Mouse (Mus musculus): Measurements from ENCODE around the gene Rdh9. TPM values are rescaled to one million over a fixed set of nuclear protein-coding genes. Genes with fewer than 3 reads are reported as not detected.
A peak's percentile ranks its signal among the peaks of the same experiment; 100 is the strongest.
"Not testable (repeated sequence)": the region's sequence is repeated elsewhere in the genome, so short reads cannot be mapped to it uniquely, and the experiment has no call there.

The Rdh9 gene
- polyA plus RNA-seq, 1 experiment from 2014 or later, result not detected

GRCm38 (mm10) chr10:127751548-127751947 is 24.6 kb upstream of the Rdh9 start, which contains the start of gene Gpr182:
TSS of gene Gpr182 (minus strand) at chr10:127751732.
- 32% methylated on average over 8 of the region's 8 CpGs for WGBS (ENCODE audit: insufficient replicate concordance)
- Histone ChIP-seq H3K9ac (ENCODE audit: low read depth, low read length) (no peak within 1 kb of the TSS), H3K27me3 (ENCODE audit: control insufficient read depth, insufficient read depth, low read depth, low read length) (no peaks in the 10 kb centered on the region), H3K4me2 (ENCODE audit: low read depth, low read length) (0 out of 2 replicates have a peak within 1 kb of the TSS, but pooled peaks have one; percentile 5), H3K27ac (ENCODE audit: low read length) (peak within 1 kb of the TSS; percentile 3), H3K36me3 (ENCODE audit: control insufficient read depth, insufficient read depth) (peaks cover 2% of the 10 kb centered on the region; the same call in 1 of the 2 replicates), H3K9me3 (replicated peaks; ENCODE audit: control insufficient read depth, low read length) (no peaks in the 10 kb centered on the region), H3K4me1 (ENCODE audit: control insufficient read depth, low read depth, low read length) (peaks cover 15% of the 10 kb centered on the region), H3K4me3 (ENCODE audit: low read depth, low read length) (peak within 1 kb of the TSS; percentile 19)
- 0 out of 2 replicates have a peak, but pooled peaks have one; percentile 14 for ATAC-seq (ENCODE audit: low read depth)

DNA sequence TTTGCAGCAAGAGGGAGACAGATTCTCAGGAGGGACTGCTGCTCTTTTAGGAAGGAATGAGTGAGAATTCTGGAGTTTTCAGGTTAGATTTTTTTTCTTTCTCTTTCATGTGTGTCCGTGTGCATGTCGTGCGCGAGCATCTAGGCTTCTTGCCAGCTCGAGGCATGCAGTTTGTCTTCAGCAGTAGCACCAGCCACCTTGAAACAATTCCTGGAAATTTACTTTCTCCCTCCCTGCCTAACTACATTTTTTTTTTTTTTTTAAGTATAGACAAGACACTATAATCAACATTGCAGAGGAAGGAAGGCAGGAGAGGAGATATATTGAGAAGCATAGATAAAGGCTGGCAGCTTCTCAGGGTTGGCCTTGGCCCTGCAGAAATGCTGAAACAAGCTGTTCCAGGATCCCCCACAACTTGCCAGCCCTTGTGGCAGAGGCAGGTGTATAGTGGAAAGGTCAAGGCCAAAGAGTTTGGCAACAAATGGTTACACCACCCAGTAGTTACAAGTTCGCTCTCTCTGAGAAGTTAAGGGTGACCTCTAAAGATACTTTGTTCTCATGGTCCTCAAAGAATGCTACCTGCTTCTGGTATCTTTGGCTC is 21.5 kb upstream of the Rdh9 start:
- Histone ChIP-seq H3K9ac (ENCODE audit: low read depth, low read length) (no peak overlapping the region), H3K4me2 (ENCODE audit: low read depth, low read length) (no peak overlapping the region), H3K36me3 (ENCODE audit: control insufficient read depth, insufficient read depth) (no peaks in the 10 kb centered on the region), H3K9me3 (replicated peaks; ENCODE audit: control insufficient read depth, low read length) (no peaks in the 10 kb centered on the region), H3K27ac (ENCODE audit: low read length) (peak overlapping the region; percentile 31), H3K27me3 (ENCODE audit: control insufficient read depth, insufficient read depth, low read depth, low read length) (no peaks in the 10 kb centered on the region), H3K4me3 (ENCODE audit: low read depth, low read length) (no peak overlapping the region), H3K4me1 (ENCODE audit: control insufficient read depth, low read depth, low read length) (peaks cover 12% of the 10 kb centered on the region)
- ATAC-seq (ENCODE audit: low read depth), result no peak
- 52% methylated on average over 6 of the region's 6 CpGs for WGBS (ENCODE audit: insufficient replicate concordance)

DNA sequence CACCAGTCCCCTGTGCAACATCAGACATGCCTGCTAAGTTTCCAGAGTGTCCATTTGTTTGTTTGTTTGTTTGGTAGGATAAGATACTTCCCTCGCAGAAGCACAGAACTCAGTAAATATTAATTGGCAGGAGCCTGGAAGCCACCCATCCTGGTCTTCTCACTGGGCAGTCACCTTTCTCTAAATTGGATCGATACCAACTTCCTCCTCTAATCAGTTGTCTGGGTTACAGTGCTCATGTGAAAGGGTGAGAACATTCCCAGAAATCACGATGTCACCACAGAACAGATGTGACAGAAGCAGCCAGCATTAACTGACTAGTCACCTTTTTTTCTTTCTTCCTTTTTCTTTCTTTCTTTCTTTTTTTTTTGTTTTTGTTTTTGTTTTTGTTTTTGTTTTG is 20.9 kb upstream of the Rdh9 start:
- Histone ChIP-seq H3K27me3 (ENCODE audit: control insufficient read depth, insufficient read depth, low read depth, low read length) (no peaks in the 10 kb centered on the region), H3K9ac (ENCODE audit: low read depth, low read length) (no peak overlapping the region), H3K4me1 (ENCODE audit: control insufficient read depth, low read depth, low read length) (peaks cover 12% of the 10 kb centered on the region), H3K36me3 (ENCODE audit: control insufficient read depth, insufficient read depth) (no peaks in the 10 kb centered on the region), H3K4me2 (ENCODE audit: low read depth, low read length) (no peak overlapping the region), H3K27ac (ENCODE audit: low read length) (peak overlapping the region; percentile 31), H3K4me3 (ENCODE audit: low read depth, low read length) (no peak overlapping the region), H3K9me3 (replicated peaks; ENCODE audit: control insufficient read depth, low read length) (no peaks in the 10 kb centered on the region)
- 38% methylated on average over 3 of the region's 3 CpGs for WGBS (ENCODE audit: insufficient replicate concordance)
- ATAC-seq (ENCODE audit: low read depth), result no peak

GRCm38 (mm10) chr10:127755770-127756468 is 20.3 kb upstream of the Rdh9 start:
- Histone ChIP-seq H3K27me3 (ENCODE audit: control insufficient read depth, insufficient read depth, low read depth, low read length) (no peaks in the 10 kb centered on the region), H3K9me3 (replicated peaks; ENCODE audit: control insufficient read depth, low read length) (no peaks in the 10 kb centered on the region), H3K4me2 (ENCODE audit: low read depth, low read length) (peak overlapping the region; percentile 36), H3K4me1 (ENCODE audit: control insufficient read depth, low read depth, low read length) (peaks cover 12% of the 10 kb centered on the region), H3K4me3 (ENCODE audit: low read depth, low read length) (0 out of 2 replicates have a peak overlapping the region, but pooled peaks have one; percentile 7), H3K36me3 (ENCODE audit: control insufficient read depth, insufficient read depth) (no peaks in the 10 kb centered on the region), H3K9ac (ENCODE audit: low read depth, low read length) (no peak overlapping the region), H3K27ac (ENCODE audit: low read length) (no peak overlapping the region)
- peak; percentile 28 for ATAC-seq (ENCODE audit: low read depth)
- WGBS (ENCODE audit: insufficient replicate concordance), result 23% methylated on average over 18 of the region's 18 CpGs

DNA sequence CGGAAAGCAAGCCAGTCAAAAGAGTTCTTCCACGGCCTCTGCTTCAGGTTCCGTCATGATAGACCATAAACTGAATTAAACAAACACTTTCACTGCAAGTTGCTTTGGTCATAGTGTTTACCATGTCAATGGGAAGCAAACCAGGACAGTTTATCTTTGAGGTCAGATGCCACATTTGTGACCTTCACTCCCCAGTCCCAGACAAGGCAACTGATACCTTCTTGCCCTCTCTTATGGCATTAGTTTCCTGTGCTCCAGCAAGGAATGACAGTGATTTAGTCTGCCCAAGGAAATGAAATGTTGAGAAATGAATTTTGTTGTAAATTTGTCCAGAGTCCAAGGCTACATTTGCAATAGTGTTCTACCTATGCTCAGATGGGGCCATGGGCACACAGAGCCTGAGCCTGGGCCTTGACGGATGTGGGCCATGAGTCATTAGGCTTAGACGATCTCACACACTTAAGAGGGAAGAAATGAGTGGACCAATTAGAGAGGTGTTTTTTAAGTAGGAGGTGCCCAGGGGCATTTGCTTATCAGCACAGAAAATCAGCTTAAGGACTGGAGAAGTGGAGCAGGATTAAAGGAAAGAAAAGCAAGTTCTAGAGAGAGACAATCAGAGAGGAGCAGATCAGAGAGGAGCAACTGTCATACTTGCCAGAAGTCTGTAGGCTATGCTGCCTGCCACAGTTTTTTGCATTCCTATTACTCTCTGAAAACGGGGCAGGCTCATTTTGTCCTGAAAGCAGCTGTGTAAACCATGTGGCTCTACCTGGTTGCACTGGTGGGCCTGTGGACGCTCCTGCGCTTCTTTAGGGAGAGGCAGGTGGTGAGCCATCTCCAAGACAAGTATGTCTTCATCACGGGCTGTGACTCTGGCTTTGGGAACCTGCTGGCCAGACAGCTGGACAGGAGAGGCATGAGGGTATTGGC is 16.7 kb upstream of the Rdh9 start, which contains the start of the genes Rdh1 and Rdh16f1:
Gene Rdh1 (plus strand): TSS at position 541 of the 930 bp plus-strand sequence.
Gene Rdh16f1 (plus strand): TSS at position 607 of the 930 bp plus-strand sequence.
- peak within 1 kb of the TSS; percentile 59 for H3K27ac ChIP-seq (ENCODE audit: low read length)
- ATAC-seq (ENCODE audit: low read depth), result 0 out of 2 replicates have a peak, but pooled peaks have one; percentile 20
- 50% methylated on average over 9 of the region's 9 CpGs for WGBS (ENCODE audit: insufficient replicate concordance)

DNA sequence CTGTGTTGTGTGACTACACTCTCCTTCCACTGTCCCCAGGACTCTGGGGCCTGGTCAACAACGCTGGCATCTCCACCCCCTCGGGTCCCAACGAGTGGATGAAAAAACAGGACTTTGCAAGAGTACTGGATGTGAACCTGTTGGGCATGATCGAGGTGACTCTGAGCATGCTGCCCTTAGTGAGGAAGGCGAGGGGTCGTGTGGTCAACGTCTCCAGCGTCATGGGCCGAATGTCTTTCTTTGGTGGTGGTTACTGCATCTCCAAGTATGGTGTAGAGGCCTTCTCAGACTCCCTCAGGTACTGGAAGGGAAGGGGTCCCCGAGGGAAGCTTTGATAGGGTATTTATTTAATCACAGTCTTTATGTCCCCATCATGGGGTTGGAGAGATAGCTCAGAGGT is 13.3 kb upstream of the Rdh9 start:
- H3K27me3 ChIP-seq (ENCODE audit: control insufficient read depth, insufficient read depth, low read depth, low read length); H3K9ac ChIP-seq (ENCODE audit: low read depth, low read length); H3K4me1 ChIP-seq (ENCODE audit: control insufficient read depth, low read depth, low read length); H3K4me2 ChIP-seq (ENCODE audit: low read depth, low read length); H3K9me3 ChIP-seq (replicated peaks; ENCODE audit: control insufficient read depth, low read length); H3K27ac ChIP-seq (ENCODE audit: low read length); ATAC-seq (ENCODE audit: low read depth); H3K36me3 ChIP-seq (ENCODE audit: control insufficient read depth, insufficient read depth); H3K4me3 ChIP-seq (ENCODE audit: low read depth, low read length): not testable (repeated sequence)
- WGBS (ENCODE audit: insufficient replicate concordance), result 57% methylated on average over 10 of the region's 10 CpGs

More for the DNA sequence above, 16.7 kb upstream of the Rdh9 start, which contains the start of the genes Rdh1 and Rdh16f1:
- H3K4me1 ChIP-seq (ENCODE audit: control insufficient read depth, low read depth, low read length), result peaks cover 12% of the 10 kb centered on the region
- H3K4me3 ChIP-seq (ENCODE audit: low read depth, low read length), result no peak within 1 kb of the TSS
- H3K9ac ChIP-seq (ENCODE audit: low read depth, low read length), result no peak within 1 kb of the TSS
- H3K36me3 ChIP-seq (ENCODE audit: control insufficient read depth, insufficient read depth), result no peaks in the 10 kb centered on the region
- H3K27me3 ChIP-seq (ENCODE audit: control insufficient read depth, insufficient read depth, low read depth, low read length), result no peaks in the 10 kb centered on the region
- no peaks in the 10 kb centered on the region for H3K9me3 ChIP-seq (replicated peaks; ENCODE audit: control insufficient read depth, low read length)
- no peak within 1 kb of the TSS for H3K4me2 ChIP-seq (ENCODE audit: low read depth, low read length)

DNA sequence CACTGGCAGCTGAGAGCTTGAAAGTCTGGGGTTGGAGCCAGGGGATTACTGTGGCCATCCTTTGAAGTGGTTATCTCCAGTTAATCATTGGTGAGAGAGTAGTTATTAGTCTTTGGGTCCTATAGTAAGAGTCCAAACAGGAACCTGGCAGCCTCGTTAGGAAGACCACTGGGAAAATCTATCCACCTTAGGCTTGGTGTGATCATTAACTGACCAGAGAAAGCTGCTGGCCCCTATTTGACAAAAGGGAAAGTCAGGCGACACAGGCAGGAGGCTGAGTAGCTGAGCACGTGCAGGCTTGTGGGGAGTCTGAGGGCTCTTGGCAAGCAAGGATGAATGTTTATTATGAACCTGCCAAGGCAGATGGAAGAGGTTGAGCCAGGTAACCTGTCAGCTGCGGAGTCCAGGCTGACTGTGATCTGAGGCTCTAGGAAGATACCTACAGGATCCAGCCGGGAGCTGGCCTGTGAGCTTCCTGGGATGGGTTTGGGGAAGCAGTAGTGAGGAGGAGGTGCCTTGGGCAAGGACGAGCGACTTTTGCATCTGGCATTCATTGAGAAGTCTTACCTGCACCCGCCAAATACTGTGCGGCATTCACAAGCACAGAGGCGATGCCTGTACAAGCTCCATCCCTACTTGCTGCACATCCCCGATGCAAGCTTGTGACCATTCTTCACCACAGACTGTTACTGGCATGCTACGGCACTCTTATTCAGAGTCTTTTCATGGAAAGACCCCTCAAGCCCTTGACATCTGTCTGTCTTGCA is 12.1 kb upstream of the Rdh9 start:
- 52% methylated on average over 12 of the region's 12 CpGs for WGBS (ENCODE audit: insufficient replicate concordance)
- H3K4me3 ChIP-seq (ENCODE audit: low read depth, low read length), result no peak overlapping the region
- no peaks in the 10 kb centered on the region for H3K36me3 ChIP-seq (ENCODE audit: control insufficient read depth, insufficient read depth)
- no peak overlapping the region for H3K4me2 ChIP-seq (ENCODE audit: low read depth, low read length)
- H3K27me3 ChIP-seq (ENCODE audit: control insufficient read depth, insufficient read depth, low read depth, low read length), result no peaks in the 10 kb centered on the region
- H3K9ac ChIP-seq (ENCODE audit: low read depth, low read length), result no peak overlapping the region
- H3K9me3 ChIP-seq (replicated peaks; ENCODE audit: control insufficient read depth, low read length), result no peaks in the 10 kb centered on the region
- H3K4me1 ChIP-seq (ENCODE audit: control insufficient read depth, low read depth, low read length), result no peaks in the 10 kb centered on the region; the same call in 1 of the 2 replicates
- peak overlapping the region; percentile 69; the same call in 1 of the 2 replicates for H3K27ac ChIP-seq (ENCODE audit: low read length)
- peak; percentile 81 for ATAC-seq (ENCODE audit: low read depth)

DNA sequence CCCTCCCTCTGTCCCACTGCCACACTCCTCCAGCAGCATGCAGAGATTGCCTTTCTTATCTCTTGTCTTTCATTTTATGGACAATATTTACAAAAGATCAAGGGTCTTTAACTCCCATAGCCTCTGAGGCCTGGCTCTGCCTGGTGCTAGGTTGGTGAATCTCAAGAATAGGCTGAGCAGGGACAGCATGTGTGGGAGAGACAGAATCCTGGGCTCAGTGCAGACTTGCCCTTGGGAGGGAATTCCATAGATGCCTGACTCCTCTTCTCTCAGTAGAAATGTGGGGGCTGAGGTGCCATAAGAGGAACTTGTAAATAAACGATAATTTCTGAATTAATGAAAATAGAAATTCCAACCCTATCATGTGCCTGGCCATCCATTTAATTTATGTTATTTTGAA is 9.6 kb upstream of the Rdh9 start:
- H3K4me1 ChIP-seq (ENCODE audit: control insufficient read depth, low read depth, low read length), result no peaks in the 10 kb centered on the region
- no peak for ATAC-seq (ENCODE audit: low read depth)
- H3K4me3 ChIP-seq (ENCODE audit: low read depth, low read length), result no peak overlapping the region
- 63% methylated on average over 1 of the region's 1 CpGs for WGBS (ENCODE audit: insufficient replicate concordance)
- no peaks in the 10 kb centered on the region for H3K9me3 ChIP-seq (replicated peaks; ENCODE audit: control insufficient read depth, low read length)
- no peak overlapping the region for H3K9ac ChIP-seq (ENCODE audit: low read depth, low read length)
- no peak overlapping the region for H3K27ac ChIP-seq (ENCODE audit: low read length)
- H3K36me3 ChIP-seq (ENCODE audit: control insufficient read depth, insufficient read depth), result no peaks in the 10 kb centered on the region
- no peak overlapping the region for H3K4me2 ChIP-seq (ENCODE audit: low read depth, low read length)
- H3K27me3 ChIP-seq (ENCODE audit: control insufficient read depth, insufficient read depth, low read depth, low read length), result no peaks in the 10 kb centered on the region

Measured in liver, embryonic 16.5 days (tissue).